Mouse (Mus musculus) liver, adult 2 months (tissue): Measurements from ENCODE around the gene Ppm1l. TPM values are rescaled to one million over a fixed set of nuclear protein-coding genes. Genes with fewer than 3 reads are reported as not detected.

Experiments used
- DNase-seq: peaks from one replicate; pipeline ENCODE4 v3.0.0-alpha.2; 2011; ENCODE audit warnings: low read depth, low spot score; ENCODE audit errors: extremely low read depth
- H3K27ac ChIP-seq: fragments of 200-500 bp; replicated peaks from 2 replicates; pipeline ENCODE4 v1.5.1; 2012; ENCODE audit warnings: low read depth, mild to moderate bottlenecking, control low read depth, inconsistent platforms, low read length; ENCODE audit not compliant: insufficient read depth
- H3K27me3 ChIP-seq: fragments of 200-500 bp; 2 replicates; pipeline ENCODE4 v1.6.1; 2012; ENCODE audit warnings: mild to moderate bottlenecking, moderate library complexity, low read length, inconsistent platforms; ENCODE audit not compliant: control insufficient read depth, insufficient read depth
- H3K36me3 ChIP-seq: fragments of 200-500 bp; 2 replicates; pipeline ENCODE4 v1.6.1; 2012; ENCODE audit warnings: low read length, inconsistent platforms; ENCODE audit not compliant: control insufficient read depth, insufficient read depth
- H3K4me1 ChIP-seq: fragments of 200-500 bp; 2 replicates; pipeline ENCODE4 v1.6.1; 2011; ENCODE audit warnings: low read length; ENCODE audit not compliant: control insufficient read depth, insufficient read depth
- H3K4me3 ChIP-seq: fragments of 200-500 bp; 2 replicates; pipeline ENCODE4 v1.5.1; 2011; ENCODE audit warnings: low read depth, mild to moderate bottlenecking, control low read depth, low read length, moderate library complexity; ENCODE audit not compliant: insufficient read depth
- H3K79me2 ChIP-seq: fragments of 200-500 bp; 2 replicates; pipeline ENCODE4 v1.6.1; 2012; ENCODE audit warnings: inconsistent platforms, mild to moderate bottlenecking, low read length, moderate library complexity; ENCODE audit not compliant: control insufficient read depth, insufficient read depth
- H3K9ac ChIP-seq: fragments of 200-500 bp; 2 replicates; pipeline ENCODE4 v1.6.1; 2012; ENCODE audit warnings: low read depth, mild to moderate bottlenecking, control low read depth, inconsistent platforms, low read length
- CTCF ChIP-seq: fragments of 200-500 bp; IDR thresholded peaks from 2 replicates; pipeline ENCODE4 v1.5.1; 2011; ENCODE audit warnings: low read depth, low read length, control low read depth
- POLR2A ChIP-seq: fragments of 200-500 bp; IDR thresholded peaks from 2 replicates; pipeline ENCODE4 v1.6.1; 2011; ENCODE audit warnings: low read length, control low read depth; ENCODE audit not compliant: insufficient read depth; ENCODE audit errors: extremely low read depth
- WGBS: fragments of 180-500 bp; shearing (Covaris S2); methylation state at CpG from one replicate; pipeline ENCODE4 v1.1.7; 2018; 5-methylcytosine and 5-hydroxymethylcytosine counted together
- polyA plus RNA-seq: library from polyadenylated mRNA; depleted of rRNA; stranded (reverse); fragments of >200 nt; gene quantifications from 2 replicates; pipeline ENCODE4 v1.2.3, GENCODE M21; 2012
- total RNA-seq: library from RNA; depleted of rRNA; stranded (reverse); fragments of >200 nt; gene quantifications from 2 replicates; pipeline ENCODE4 v1.2.3, GENCODE M21; 2014

Ppm1l gene
- total and polyA plus RNA-seq, 2 experiments = 1.9 to 3.3 TPM

GRCm38 (mm10) chr3:69576715-69577114 is 260.1 kb downstream of the Ppm1l start:
- Histone ChIP-seq H3K9ac (no peak overlapping the region), H3K4me1 (no peaks in the 10 kb centered on the region), H3K27ac (no peak overlapping the region), H3K36me3 (no peaks in the 10 kb centered on the region), H3K4me3 (no peak overlapping the region), H3K79me2 (no peaks in the 10 kb centered on the region), H3K27me3 (no peaks in the 10 kb centered on the region)
- TF ChIP-seq POLR2A (no peak), CTCF (no peak)
- DNase-seq = no peak
- WGBS = 75% methylated on average over 3 of the region's 3 CpGs

GRCm38 (mm10) chr3:69578791-69579190 is 262.1 kb downstream of the Ppm1l start:
- Histone ChIP-seq H3K36me3 (no peaks in the 10 kb centered on the region), H3K4me3 (no peak overlapping the region), H3K27ac (no peak overlapping the region), H3K4me1 (no peaks in the 10 kb centered on the region), H3K27me3 (no peaks in the 10 kb centered on the region), H3K79me2 (no peaks in the 10 kb centered on the region), H3K9ac (no peak overlapping the region)
- TF ChIP-seq POLR2A (no peak), CTCF (peak; percentile 31; the same call in 1 of the 2 replicates)
- no peak for DNase-seq
- WGBS = 94% methylated on average over 1 of the region's 1 CpGs

GRCm38 (mm10) chr3:69583798-69584197 is 267.1 kb downstream of the Ppm1l start:
- H3K27me3 ChIP-seq = no peaks in the 10 kb centered on the region
- no peaks in the 10 kb centered on the region for H3K79me2 ChIP-seq
- no peak for DNase-seq
- H3K4me1 ChIP-seq = no peaks in the 10 kb centered on the region
- no peaks in the 10 kb centered on the region for H3K36me3 ChIP-seq
- no peak overlapping the region for H3K4me3 ChIP-seq
- TF ChIP-seq CTCF (no peak), POLR2A (no peak)
- 55% methylated on average over 1 of the region's 1 CpGs for WGBS
- H3K9ac ChIP-seq = no peak overlapping the region
- no peak overlapping the region for H3K27ac ChIP-seq

- Histone ChIP-seq H3K9ac (no peak overlapping the region), H3K27ac (no peak overlapping the region), H3K36me3 (no peaks in the 10 kb centered on the region), H3K4me1 (no peaks in the 10 kb centered on the region), H3K79me2 (no peaks in the 10 kb centered on the region), H3K4me3 (no peak overlapping the region), H3K27me3 (no peaks in the 10 kb centered on the region)
- no peak for TF ChIP-seq CTCF
- no peak for TF ChIP-seq POLR2A
- 30% methylated on average over 10 of the region's 10 CpGs for WGBS
- DNase-seq = peak; percentile 54
Observed at GRCm38 (mm10) chr3:69588101-69588760, 271.6 kb downstream of the Ppm1l start.

GRCm38 (mm10) chr3:69593426-69593825 is 276.8 kb downstream of the Ppm1l start:
- TF ChIP-seq POLR2A (no peak), CTCF (no peak)
- H3K4me3 ChIP-seq = no peak overlapping the region

GRCm38 (mm10) chr3:69594071-69594470 is 277.4 kb downstream of the Ppm1l start:
- H3K36me3 ChIP-seq = no peaks in the 10 kb centered on the region
- no peak overlapping the region for H3K9ac ChIP-seq
- 82% methylated on average over 9 of the region's 9 CpGs for WGBS
- no peak overlapping the region for H3K27ac ChIP-seq
- TF ChIP-seq CTCF (no peak), POLR2A (no peak)
- no peak for DNase-seq
- H3K27me3 ChIP-seq = peaks cover 3% of the 10 kb centered on the region; the same call in 1 of the 2 replicates
- no peaks in the 10 kb centered on the region for H3K4me1 ChIP-seq
- H3K79me2 ChIP-seq = no peaks in the 10 kb centered on the region
- no peak overlapping the region for H3K4me3 ChIP-seq

More at GRCm38 (mm10) chr3:69593426-69593825, 276.8 kb downstream of the Ppm1l start:
- 88% methylated on average over 8 of the region's 8 CpGs for WGBS
- no peaks in the 10 kb centered on the region for H3K79me2 ChIP-seq
- DNase-seq = no peak
- peaks cover 3% of the 10 kb centered on the region; the same call in 1 of the 2 replicates for H3K27me3 ChIP-seq
- no peaks in the 10 kb centered on the region for H3K36me3 ChIP-seq
- no peak overlapping the region for H3K27ac ChIP-seq
- no peaks in the 10 kb centered on the region for H3K4me1 ChIP-seq
- no peak overlapping the region for H3K9ac ChIP-seq
